Mouse (Mus musculus) thymus, postnatal 4 days (tissue): ENCODE results near the gene Snapc1.

Experiments used
- DNase-seq: peaks from one replicate; pipeline ENCODE4 v3.0.0; 2021

Gene Snapc1

GRCm38 (mm10) chr12:73964291-73965281 is at the start of gene Snapc1:
Gene Snapc1 (plus strand): TSS chr12:73964481.
- peak; percentile 98 for DNase-seq

GRCm38 (mm10) chr12:73918479-73918878 is 45.8 kb upstream of the Snapc1 start:
- DNase-seq, result no peak

GRCm38 (mm10) chr12:73930266-73930665 is 34.0 kb upstream of the Snapc1 start:
- DNase-seq, result no peak

GRCm38 (mm10) chr12:73931274-73931673 is 33.0 kb upstream of the Snapc1 start:
- peak; percentile 77 for DNase-seq

- DNase-seq, result no peak
Measured at GRCm38 (mm10) chr12:73934528-73934927, 29.8 kb upstream of the Snapc1 start.

- DNase-seq, result no peak
Measured at GRCm38 (mm10) chr12:73937353-73937752, 26.9 kb upstream of the Snapc1 start, which contains the start of gene Gm49321. Gene Gm49321 (plus strand): TSS chr12:73937653.

- DNase-seq, result no peak
Measured at GRCm38 (mm10) chr12:73939542-73939941, 24.7 kb upstream of the Snapc1 start.

GRCm38 (mm10) chr12:73948415-73948814 is 15.9 kb upstream of the Snapc1 start:
- DNase-seq, result no peak

- DNase-seq, result peak; percentile 29
Measured at GRCm38 (mm10) chr12:73949318-73950058, 14.8 kb upstream of the Snapc1 start.

- peak; percentile 82 for DNase-seq
Measured at GRCm38 (mm10) chr12:73952879-73953278, 11.4 kb upstream of the Snapc1 start.

- DNase-seq, result peak; percentile 44
Measured at GRCm38 (mm10) chr12:73953420-73954186, 10.7 kb upstream of the Snapc1 start.

GRCm38 (mm10) chr12:73954785-73955184 is 9.5 kb upstream of the Snapc1 start:
- no peak for DNase-seq

- no peak for DNase-seq
Measured at GRCm38 (mm10) chr12:73957676-73958075, 6.6 kb upstream of the Snapc1 start.

- DNase-seq, result no peak
Measured at GRCm38 (mm10) chr12:73958830-73959229, 5.5 kb upstream of the Snapc1 start.

GRCm38 (mm10) chr12:73969142-73969541 is 4.9 kb downstream of the Snapc1 start:
- no peak for DNase-seq

- DNase-seq, result no peak
Measured at GRCm38 (mm10) chr12:73974584-73974983, 10.3 kb downstream of the Snapc1 start.

GRCm38 (mm10) chr12:73978144-73978543 is 13.9 kb downstream of the Snapc1 start:
- no peak for DNase-seq

- no peak for DNase-seq
Measured at GRCm38 (mm10) chr12:73979667-73980066, 15.4 kb downstream of the Snapc1 start.

- DNase-seq, result no peak
Measured at GRCm38 (mm10) chr12:73982533-73982932, 18.3 kb downstream of the Snapc1 start.

- no peak for DNase-seq
Measured at GRCm38 (mm10) chr12:73986299-73986698, 22.0 kb downstream of the Snapc1 start.

- DNase-seq, result no peak
Measured at GRCm38 (mm10) chr12:73988393-73989008, 24.2 kb downstream of the Snapc1 start.

GRCm38 (mm10) chr12:73989594-73989993 is 25.3 kb downstream of the Snapc1 start:
- peak; percentile 88 for DNase-seq
